Mouse (Mus musculus) CH12.LX (cell line): ENCODE measurements at regions not wholly inside any gene's neighbourhood (a gene's known extent, or its start where the extent isn't known, plus 50 kb on each side); places are given as distances from the start of the nearest gene placed in this dataset.

Experiments
- DNase-seq: peaks from one replicate; pipeline ENCODE4 v3.0.0-alpha.2; 2013; ENCODE audit errors: extremely low read depth
- H3K27ac ChIP-seq: 2 replicates; pipeline ENCODE4 v1.5.1; 2012; ENCODE audit warnings: low read depth, mild to moderate bottlenecking, control low read depth, moderate library complexity; ENCODE audit not compliant: insufficient read depth
- H3K27me3 ChIP-seq: replicated peaks from 2 replicates; pipeline ENCODE3; 2012; ENCODE audit warnings: inconsistent platforms
- H3K36me3 ChIP-seq, 2 experiments: replicated peaks in 1 of 2; 2 replicates each; pipeline versions ENCODE3 to v1.6.1; 2012; ENCODE audit warnings: inconsistent platforms in 1 of 2, low read length in 1 of 2, mild to moderate bottlenecking in 1 of 2, mixed read lengths in 1 of 2, moderate library complexity in 1 of 2; ENCODE audit not compliant: control insufficient read depth in 1 of 2, insufficient read depth in 1 of 2
- H3K4me1 ChIP-seq, 2 experiments: 2 replicates each; pipeline ENCODE4 v1.6.1; 2012; ENCODE audit warnings: inconsistent platforms in 1 of 2, moderate library complexity in 1 of 2; ENCODE audit not compliant: insufficient read depth in 2 of 2, control insufficient read depth in 1 of 2
- H3K4me2 ChIP-seq: 2 replicates; pipeline ENCODE4 v1.6.1; 2012; ENCODE audit warnings: low read depth, mild to moderate bottlenecking, control low read depth; ENCODE audit not compliant: poor library complexity, insufficient read depth, severe bottlenecking
- H3K4me3 ChIP-seq, 3 experiments: fragments of 150-350 bp in 1 of 3; sonication (generic) in 1 of 3; replicated peaks in 1 of 3; 2 replicates each; pipeline versions ENCODE3 to v1.5.1; 2011 to 2012; ENCODE audit warnings: low read depth in 2 of 3, low read length in 2 of 3, mild to moderate bottlenecking in 2 of 3, moderate library complexity in 2 of 3, control low read depth in 1 of 3, improper control_type of control experiment in 1 of 3, inconsistent platforms in 1 of 3, mixed read lengths in 1 of 3; ENCODE audit not compliant: poor library complexity in 1 of 3
- H3K79me2 ChIP-seq: replicated peaks from 2 replicates; pipeline ENCODE4 v1.6.1; 2012; ENCODE audit warnings: mild to moderate bottlenecking, moderate library complexity; ENCODE audit not compliant: control insufficient read depth, poor library complexity, insufficient read depth, severe bottlenecking; ENCODE audit errors: extremely low read depth
- H3K9ac ChIP-seq: 2 replicates; pipeline ENCODE4 v1.6.1; 2012; ENCODE audit warnings: low read depth, mild to moderate bottlenecking, control low read depth, moderate library complexity; ENCODE audit not compliant: insufficient read depth
- H3K9me3 ChIP-seq: replicated peaks from 2 replicates; pipeline ENCODE3; 2012; ENCODE audit warnings: low read length, inconsistent platforms, mixed read lengths
- CTCF ChIP-seq, 2 experiments: IDR thresholded peaks in 1 of 2; conservative IDR thresholded peaks in 1 of 2; 2 replicates each; pipeline ENCODE4 v1.5.1; 2011 to 2012; ENCODE audit warnings: low read depth in 2 of 2, low read length in 2 of 2, improper control_type of control experiment in 1 of 2, inconsistent platforms in 1 of 2, mild to moderate bottlenecking in 1 of 2, moderate library complexity in 1 of 2
- ELF1 ChIP-seq: IDR thresholded peaks from 2 replicates; pipeline ENCODE4 v1.6.1; 2014; ENCODE audit warnings: low read depth, mild to moderate bottlenecking, inconsistent platforms, low read length, improper control_type of control experiment
- EP300 ChIP-seq: IDR thresholded peaks from 2 replicates; pipeline ENCODE4 v1.6.1; 2011; ENCODE audit warnings: low read length, improper control_type of control experiment
- ETS1 ChIP-seq: conservative IDR thresholded peaks from 2 replicates; pipeline ENCODE4 v1.6.1; 2012; ENCODE audit warnings: low read depth, mild to moderate bottlenecking, inconsistent platforms, low read length, improper control_type of control experiment, moderate library complexity
- GABPA ChIP-seq: IDR thresholded peaks from 2 replicates; pipeline ENCODE4 v1.6.1; 2012; ENCODE audit warnings: low read depth, low read length, improper control_type of control experiment, inconsistent platforms; ENCODE audit not compliant: insufficient replicate concordance
- HCFC1 ChIP-seq: IDR thresholded peaks from 2 replicates; pipeline ENCODE4 v1.6.1; 2012; ENCODE audit warnings: low read depth, mild to moderate bottlenecking, inconsistent platforms, low read length, improper control_type of control experiment
- IRF4 ChIP-seq: IDR thresholded peaks from 2 replicates; pipeline ENCODE4 v1.6.1; 2014; ENCODE audit warnings: low read depth, mild to moderate bottlenecking, inconsistent platforms, low read length, improper control_type of control experiment
- JUND ChIP-seq: conservative IDR thresholded peaks from 2 replicates; pipeline ENCODE4 v1.6.1; 2011; ENCODE audit warnings: low read depth, low read length, improper control_type of control experiment
- MAZ ChIP-seq: IDR thresholded peaks from 2 replicates; pipeline ENCODE4 v1.6.1; 2012; ENCODE audit warnings: low read depth, mild to moderate bottlenecking, inconsistent platforms, low read length, improper control_type of control experiment, moderate library complexity
- MEF2A ChIP-seq: IDR thresholded peaks from 2 replicates; pipeline ENCODE4 v1.6.1; 2014; ENCODE audit warnings: low read depth, mild to moderate bottlenecking, inconsistent platforms, low read length, improper control_type of control experiment, borderline replicate concordance
- PAX5 ChIP-seq: IDR thresholded peaks from 2 replicates; pipeline ENCODE4 v1.6.1; 2012; ENCODE audit warnings: low read length, inconsistent platforms, mixed read lengths
- POLR2A ChIP-seq: IDR thresholded peaks from 2 replicates; pipeline ENCODE4 v1.6.1; 2011; ENCODE audit warnings: low read depth, mild to moderate bottlenecking, improper control_type of control experiment, low read length
- POLR2AphosphoS2 ChIP-seq: IDR thresholded peaks from 2 replicates; pipeline ENCODE4 v1.6.1; 2011; ENCODE audit warnings: low read depth, low read length, improper control_type of control experiment
- RAD21 ChIP-seq: IDR thresholded peaks from 2 replicates; pipeline ENCODE4 v1.6.1; 2011; ENCODE audit warnings: low read depth, mild to moderate bottlenecking, low read length, improper control_type of control experiment, moderate library complexity
- RCOR1 ChIP-seq: conservative IDR thresholded peaks from 2 replicates; pipeline ENCODE4 v1.6.1; 2012; ENCODE audit warnings: low read depth, mild to moderate bottlenecking, inconsistent platforms, low read length, improper control_type of control experiment
- SIN3A ChIP-seq: IDR thresholded peaks from 2 replicates; pipeline ENCODE4 v1.6.1; 2012; ENCODE audit warnings: low read length, improper control_type of control experiment, inconsistent platforms
- SMC3 ChIP-seq: IDR thresholded peaks from 2 replicates; pipeline ENCODE4 v1.6.1; 2011; ENCODE audit warnings: low read depth, low read length, improper control_type of control experiment
- USF1 ChIP-seq: IDR thresholded peaks from 2 replicates; pipeline ENCODE4 v1.6.1; 2014; ENCODE audit warnings: low read depth, mild to moderate bottlenecking, inconsistent platforms, low read length, improper control_type of control experiment
- USF2 ChIP-seq: conservative IDR thresholded peaks from 2 replicates; pipeline ENCODE4 v1.6.1; 2011; ENCODE audit warnings: low read depth, low read length, improper control_type of control experiment
- ZC3H11A ChIP-seq: IDR thresholded peaks from 2 replicates; pipeline ENCODE4 v1.6.1; 2012; ENCODE audit warnings: low read depth, mild to moderate bottlenecking, inconsistent platforms, low read length, improper control_type of control experiment
- ZMIZ1 ChIP-seq: IDR thresholded peaks from 2 replicates; pipeline ENCODE4 v1.6.1; 2012; ENCODE audit warnings: low read depth, mild to moderate bottlenecking, inconsistent platforms, low read length, improper control_type of control experiment
- dilution Hi-C: fragments of 300-500 bp; cut with MboI; formaldehyde crosslinking; loops from 2 replicates; pipeline ENCODE4 v1.14.3; 2020; ENCODE audit warnings: low sequenced_read_pairs; ENCODE audit not compliant: extremely low pct_unique_long_range_greater_than_20kb, extremely low pct_ligation_motif_present
- in situ Hi-C: fragments of 300-500 bp; cut with MboI; formaldehyde crosslinking; loops from 3 replicates; pipeline ENCODE4 v1.14.3; 2019; ENCODE audit warnings: low sequenced_read_pairs, low pct_ligation_motif_present, low pct_unique_long_range_greater_than_20kb, mixed read lengths

DNA sequence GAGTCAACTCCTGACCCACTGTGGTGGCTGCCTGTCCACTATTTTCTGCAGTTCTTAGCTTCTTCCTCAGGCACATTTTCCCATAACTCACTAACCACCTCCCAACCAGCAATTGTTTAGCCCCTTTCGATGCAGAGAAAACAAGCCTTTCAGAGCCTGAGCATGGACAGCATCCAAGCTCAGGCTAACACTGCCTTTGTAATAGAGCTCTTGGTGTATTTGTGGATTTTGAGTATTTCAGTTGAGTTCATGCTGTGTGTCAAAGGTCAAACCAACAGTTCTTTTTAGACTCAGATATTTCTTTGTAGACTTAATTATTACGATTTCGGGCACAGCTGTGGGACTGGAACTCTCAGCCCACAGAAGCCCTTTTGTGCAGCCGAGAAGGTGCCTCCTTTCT is 159.0 kb downstream of the Kif20b start:
- no peak for DNase-seq
- Histone ChIP-seq H3K36me3 (no peaks in the 10 kb centered on the region), H3K27me3 (no peaks in the 10 kb centered on the region), H3K9me3 (no peaks in the 10 kb centered on the region), H3K79me2 (no peaks in the 10 kb centered on the region), H3K4me1 (no peaks in the 10 kb centered on the region), H3K4me2 (no peak overlapping the region), H3K4me3 (no peak overlapping the region), H3K27ac (no peak overlapping the region), H3K9ac (no peak overlapping the region)
- no peak for TF ChIP-seq ZC3H11A
- no peak for TF ChIP-seq HCFC1
- no peak for TF ChIP-seq MEF2A
- no peak for TF ChIP-seq PAX5
- no peak for TF ChIP-seq USF1
- TF ChIP-seq CTCF (conservative IDR thresholded peaks at IDR 0.05 in 1 of 2, IDR thresholded peaks at IDR 0.05 in 1 of 2; ENCODE audit: low read depth in 2 of 2, low read length in 2 of 2): no peak
- TF ChIP-seq RCOR1: no peak
- in situ Hi-C loops (no loop called here), dilution Hi-C loops (no loop called here)

DNA sequence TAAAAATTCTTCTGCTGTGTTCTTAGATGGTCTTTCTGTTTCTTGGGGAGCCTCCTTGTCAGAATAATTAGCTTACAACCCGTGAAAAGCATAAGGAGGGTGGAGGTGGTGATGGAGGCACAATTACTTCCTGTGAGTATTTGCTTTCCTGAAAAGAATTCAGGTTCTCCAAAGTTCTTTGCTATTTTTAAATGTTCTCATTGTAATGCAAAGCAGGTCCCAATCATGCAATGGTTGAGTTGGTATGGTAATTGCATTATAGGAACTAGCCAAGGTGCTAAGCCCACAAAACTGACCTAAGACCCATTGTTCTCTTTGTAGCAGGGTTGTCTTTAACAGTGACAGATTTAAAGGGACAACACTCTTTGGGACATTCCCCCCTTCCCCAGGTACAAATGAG is 179.1 kb downstream of the Kif20b start:
- H3K9ac ChIP-seq: no peak overlapping the region
- no peak overlapping the region for H3K4me3 ChIP-seq
- no peaks in the 10 kb centered on the region for H3K4me1 ChIP-seq
- no peak overlapping the region for H3K4me2 ChIP-seq
- dilution Hi-C loops: no loop called here
- no peaks in the 10 kb centered on the region for H3K36me3 ChIP-seq
- H3K27me3 ChIP-seq: no peaks in the 10 kb centered on the region
- H3K9me3 ChIP-seq: no peaks in the 10 kb centered on the region
- in situ Hi-C loops: no loop called here
- TF ChIP-seq POLR2AphosphoS2: no peak
- TF ChIP-seq USF1: no peak
- TF ChIP-seq EP300: no peak
- no peak for TF ChIP-seq ELF1
- TF ChIP-seq ZC3H11A: no peak
- no peak for TF ChIP-seq MAZ
- TF ChIP-seq SMC3: no peak
- TF ChIP-seq USF2: no peak
- TF ChIP-seq, all 38 proteins: peak for 0
- H3K79me2 ChIP-seq: no peaks in the 10 kb centered on the region
- DNase-seq: no peak
- no peak overlapping the region for H3K27ac ChIP-seq

DNA sequence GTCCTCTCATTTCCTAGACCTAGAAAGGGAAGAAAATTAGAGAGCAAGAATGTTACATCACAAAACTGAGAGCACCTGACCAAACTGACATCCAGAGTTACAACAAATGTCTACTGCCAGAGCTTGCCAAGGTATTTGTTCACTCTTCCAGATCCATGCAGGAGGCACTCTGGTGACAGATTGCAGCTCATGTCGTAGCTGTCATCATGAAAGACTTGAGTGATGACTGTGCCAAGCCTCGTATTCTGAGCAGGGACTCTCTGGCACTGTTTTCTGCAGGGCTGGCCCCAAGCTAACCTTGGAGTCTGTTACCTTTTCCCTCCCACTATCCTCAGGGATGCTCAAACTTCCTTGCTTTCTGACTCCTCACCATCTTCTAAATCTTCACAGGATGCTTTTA is 192.2 kb downstream of the Kif20b start:
- no peaks in the 10 kb centered on the region for H3K9me3 ChIP-seq
- H3K27ac ChIP-seq: no peak overlapping the region
- no peak for DNase-seq
- no peaks in the 10 kb centered on the region for H3K27me3 ChIP-seq
- dilution Hi-C loops: no loop called here
- H3K4me2 ChIP-seq: no peak overlapping the region
- no peaks in the 10 kb centered on the region for H3K79me2 ChIP-seq
- H3K4me1 ChIP-seq: no peaks in the 10 kb centered on the region
- in situ Hi-C loops: no loop called here
- no peak overlapping the region for H3K9ac ChIP-seq
- H3K36me3 ChIP-seq: no peaks in the 10 kb centered on the region
- no peak for TF ChIP-seq ETS1
- TF ChIP-seq GABPA: no peak
- TF ChIP-seq IRF4: no peak
- TF ChIP-seq RAD21: no peak
- TF ChIP-seq JUND: no peak
- TF ChIP-seq POLR2A: no peak
- TF ChIP-seq USF1: no peak
- TF ChIP-seq ZMIZ1: no peak
- TF ChIP-seq EP300: no peak
- no peak for TF ChIP-seq POLR2AphosphoS2
- no peak for TF ChIP-seq SIN3A
- H3K4me3 ChIP-seq: no peak overlapping the region
